Mouse (Mus musculus) left cerebral cortex, postnatal 25 days (tissue): ENCODE measurements around the gene Myoc. TPM values are rescaled to one million over a fixed set of nuclear protein-coding genes. Genes with fewer than 3 reads are reported as not detected.
"Not testable (repeated sequence)": the region's sequence is repeated elsewhere in the genome, so short reads cannot be mapped to it uniquely, and the experiment has no call there.

Source experiments
- DNase-seq, 2 experiments: peaks; one replicate each; pipeline ENCODE4 v3.0.0; 2022; ENCODE audit warnings: low spot score in 2 of 2, mixed read lengths in 1 of 2
- intact Hi-C: fragments of 180-260 bp; cut with DNase I; formaldehyde crosslinking; loops from one replicate; pipeline ENCODE4 v1.15.1; 2025
- total RNA-seq, 2 experiments: library from RNA; stranded (reverse); gene quantifications; 2 replicates each; pipeline ENCODE4 v1.2.3; 2021

The Myoc gene
- 1 to 10 TPM; 5.4 to 7.3 TPM for total RNA-seq

DNA sequence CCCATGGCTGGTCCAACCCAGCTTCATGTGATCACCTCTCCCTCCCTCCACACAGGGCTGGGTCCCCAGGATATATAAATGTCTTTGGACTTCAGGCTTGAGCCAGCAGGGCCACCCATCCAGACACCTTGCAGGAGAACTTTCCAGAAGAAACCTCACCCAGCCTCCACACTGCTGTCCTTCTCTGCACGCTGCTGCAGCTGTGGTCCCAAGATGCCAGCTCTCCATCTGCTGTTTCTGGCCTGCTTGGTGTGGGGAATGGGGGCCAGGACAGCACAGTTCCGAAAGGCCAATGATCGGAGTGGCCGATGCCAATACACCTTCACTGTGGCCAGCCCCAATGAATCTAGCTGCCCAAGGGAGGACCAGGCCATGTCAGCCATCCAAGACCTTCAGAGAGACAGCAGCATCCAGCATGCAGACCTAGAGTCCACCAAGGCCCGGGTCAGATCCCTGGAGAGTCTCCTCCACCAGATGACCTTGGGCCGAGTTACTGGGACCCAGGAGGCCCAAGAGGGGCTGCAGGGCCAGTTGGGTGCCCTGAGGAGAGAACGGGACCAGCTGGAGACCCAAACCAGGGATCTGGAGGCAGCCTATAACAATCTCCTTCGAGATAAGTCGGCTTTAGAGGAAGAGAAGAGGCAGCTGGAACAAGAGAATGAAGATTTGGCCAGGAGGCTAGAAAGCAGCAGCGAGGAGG lies at the start of gene Myoc:
Gene Myoc, plus strand, starts transcription at position 105 of the 700 bp plus-strand sequence.
- DNase-seq: no peak
- intact Hi-C loops: no loop called here

- peak; percentile 16 to 27 for DNase-seq
- intact Hi-C loops: loop anchor here (5.0 kb wide), 1 partner anchor 42 kb away; the partner anchor contains the start of gene Mettl13
Measured at GRCm38 (mm10) chr1:162589443-162589842, 49.5 kb upstream of the Myoc start.

DNA sequence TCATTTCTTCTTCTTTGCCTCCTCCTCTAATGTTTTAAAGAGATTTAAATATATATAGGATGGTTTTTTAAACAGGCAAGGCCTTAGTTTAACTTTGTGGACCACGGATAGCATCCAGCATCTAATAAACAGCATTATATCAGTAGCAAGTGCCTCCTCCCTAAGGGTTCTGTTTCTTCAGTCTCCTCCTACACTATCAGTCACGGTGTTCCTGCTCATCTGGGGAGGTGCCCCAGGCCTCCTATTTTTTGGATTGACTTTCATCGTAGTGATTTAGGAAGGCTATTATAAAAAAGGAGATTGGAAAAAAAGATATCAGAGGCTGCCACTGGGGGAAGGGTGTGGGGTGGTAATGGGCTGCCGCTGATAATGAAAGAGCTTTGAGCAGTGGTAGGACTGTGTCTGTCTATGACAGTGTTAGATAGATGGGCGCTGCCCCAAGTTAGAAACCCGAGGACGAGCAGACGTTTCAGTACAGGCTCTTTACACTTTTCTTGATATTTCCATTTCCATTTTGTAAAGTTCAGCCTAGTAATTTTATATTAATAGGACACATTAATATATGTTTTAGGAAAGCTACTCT lies 48.4 kb upstream of the Myoc start:
- intact Hi-C loops: no loop called here
- no peak for DNase-seq

- DNase-seq: no peak
- intact Hi-C loops: no loop called here
Measured at GRCm38 (mm10) chr1:162597379-162598102, 41.4 kb upstream of the Myoc start.

DNA sequence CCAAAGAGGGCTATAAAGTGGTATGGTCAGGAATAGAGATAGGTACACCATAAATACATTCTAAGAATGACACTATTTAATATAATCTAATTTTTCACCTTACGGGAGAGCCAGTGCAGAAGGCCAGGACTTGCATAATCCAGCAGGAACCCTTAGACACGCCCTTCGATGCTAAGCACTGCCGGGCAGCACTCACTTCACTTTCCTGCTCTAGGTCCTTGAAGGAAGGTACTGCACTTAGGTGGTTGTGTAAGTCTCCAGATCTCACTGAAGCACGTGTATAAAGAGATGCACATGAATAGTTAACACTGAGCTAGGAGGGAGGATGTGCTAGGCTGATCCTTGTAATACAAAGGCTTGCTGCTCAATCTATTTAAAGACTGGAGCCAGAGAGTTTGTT lies 39.3 kb upstream of the Myoc start:
- intact Hi-C loops: no loop called here

GRCm38 (mm10) chr1:162601288-162601687 lies 37.7 kb upstream of the Myoc start:
- DNase-seq: no peak
- intact Hi-C loops: no loop called here

More for the DNA sequence above, 39.3 kb upstream of the Myoc start:
- DNase-seq: no peak

DNA sequence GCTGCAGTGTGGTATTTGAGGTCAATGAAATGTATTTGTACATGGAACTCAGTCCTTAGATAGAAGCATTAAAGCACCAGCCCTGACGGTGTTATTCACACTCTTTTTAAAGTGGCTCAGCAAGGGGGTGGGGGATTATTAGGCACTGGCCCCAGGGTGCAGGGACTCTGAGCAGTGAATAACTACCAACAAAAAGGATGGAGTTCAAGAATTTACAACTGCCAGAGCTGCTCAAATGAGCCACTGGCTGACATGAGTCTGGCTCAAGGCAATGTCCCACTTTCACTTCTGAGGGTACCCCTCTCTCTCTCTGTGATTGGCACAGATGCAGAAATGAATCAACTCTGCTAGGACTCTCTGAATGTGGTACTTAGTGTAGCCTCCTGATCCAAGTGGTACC lies 30.8 kb upstream of the Myoc start:
- intact Hi-C loops: no loop called here
- no peak for DNase-seq

- no peak for DNase-seq
- intact Hi-C loops: loop anchor here (5.0 kb wide), 1 partner anchor 43 kb away; no protein-coding TSS in a partner anchor
Measured at GRCm38 (mm10) chr1:162609633-162610250, 29.2 kb upstream of the Myoc start.

DNA sequence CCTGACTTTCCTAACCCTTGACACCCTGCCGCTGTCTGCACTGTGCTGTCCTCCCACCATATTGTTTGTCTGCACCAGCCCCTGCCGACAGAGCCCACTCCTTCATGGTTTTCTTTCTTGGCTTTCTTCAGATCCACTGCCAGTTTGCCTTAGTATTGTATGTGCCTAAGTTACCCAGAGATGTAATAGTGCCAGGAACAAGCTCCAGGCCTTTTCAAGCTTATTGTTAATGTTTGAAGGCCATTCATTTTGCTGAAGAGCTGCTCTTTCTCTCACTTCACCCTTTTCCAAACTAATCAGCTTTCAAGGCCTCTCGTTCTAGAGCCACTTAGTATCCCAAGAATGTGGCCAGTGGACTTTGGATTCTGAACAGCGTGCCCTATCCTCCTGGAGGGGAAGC lies 27.8 kb upstream of the Myoc start:
- intact Hi-C loops: loop anchor here (5.0 kb wide), 1 partner anchor 41 kb away; no protein-coding TSS in a partner anchor
- DNase-seq: no peak

DNA sequence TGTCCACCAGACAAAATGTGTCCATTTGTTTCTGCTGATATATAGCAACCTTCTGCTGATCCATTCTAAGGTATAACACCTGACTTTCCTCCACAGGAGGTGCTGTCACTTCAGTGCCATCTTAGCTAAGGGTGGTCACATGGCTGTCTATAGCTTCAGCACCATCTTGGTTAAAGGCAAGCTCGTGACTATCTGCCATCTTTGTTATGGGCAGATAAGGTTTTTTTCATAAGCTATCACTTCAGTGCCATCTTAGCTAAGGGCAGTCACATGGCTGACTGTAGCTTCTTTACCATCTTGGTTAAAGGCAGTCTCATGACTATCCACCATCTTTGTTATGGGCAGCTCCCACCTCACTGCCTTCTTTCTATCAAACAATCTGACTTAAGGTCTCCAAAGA lies 23.4 kb upstream of the Myoc start:
- DNase-seq: peak in 1 of 2 experiments; percentile 42
- intact Hi-C loops: no loop called here

GRCm38 (mm10) chr1:162620487-162620886 lies 18.5 kb upstream of the Myoc start:
- intact Hi-C loops: no loop called here
- DNase-seq: no peak

GRCm38 (mm10) chr1:162623895-162624294 lies 15.1 kb upstream of the Myoc start:
- DNase-seq: no peak
- intact Hi-C loops: no loop called here

DNA sequence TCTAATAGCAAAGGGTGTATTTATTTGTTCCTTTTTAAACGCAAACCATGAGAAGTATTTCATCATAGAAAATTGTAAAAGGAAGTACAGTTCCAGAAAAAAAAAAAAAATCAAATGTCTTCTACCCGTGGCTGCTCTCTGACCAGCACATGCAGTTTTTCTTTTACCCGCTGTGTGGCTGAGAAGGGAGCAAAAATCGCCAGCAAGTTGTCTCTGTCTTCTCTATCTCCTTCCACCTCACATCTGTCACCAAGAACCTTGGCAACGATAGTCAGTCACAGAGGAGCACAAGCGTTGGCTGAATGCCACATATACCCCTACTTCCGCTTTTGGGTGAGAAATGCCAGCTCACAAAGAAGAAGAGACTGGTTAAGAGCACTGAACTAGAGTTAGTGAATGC lies 13.7 kb upstream of the Myoc start:
- intact Hi-C loops: no loop called here
- peak in 1 of 2 experiments; percentile 10 for DNase-seq

DNA sequence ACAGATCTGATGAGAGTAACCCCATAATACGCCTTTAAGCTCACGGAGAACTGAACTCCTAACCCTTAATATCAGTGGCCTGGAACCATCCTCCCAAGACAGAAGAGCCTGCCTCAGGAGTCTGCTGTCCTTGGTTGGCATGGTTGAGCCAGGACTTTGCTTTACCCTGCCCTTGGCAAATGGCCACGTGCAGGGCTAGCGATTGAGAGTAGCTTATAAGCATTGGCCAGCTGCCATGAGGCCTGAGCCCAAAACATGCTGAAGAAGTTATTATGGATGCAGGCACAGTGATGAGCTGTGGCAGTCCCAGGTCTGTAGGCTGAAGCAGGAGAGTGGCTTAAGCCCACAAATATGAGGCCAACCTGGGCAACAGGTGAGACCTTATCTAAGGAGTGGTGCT lies 11.1 kb upstream of the Myoc start:
- DNase-seq, intact Hi-C loops: not testable (repeated sequence)

DNA sequence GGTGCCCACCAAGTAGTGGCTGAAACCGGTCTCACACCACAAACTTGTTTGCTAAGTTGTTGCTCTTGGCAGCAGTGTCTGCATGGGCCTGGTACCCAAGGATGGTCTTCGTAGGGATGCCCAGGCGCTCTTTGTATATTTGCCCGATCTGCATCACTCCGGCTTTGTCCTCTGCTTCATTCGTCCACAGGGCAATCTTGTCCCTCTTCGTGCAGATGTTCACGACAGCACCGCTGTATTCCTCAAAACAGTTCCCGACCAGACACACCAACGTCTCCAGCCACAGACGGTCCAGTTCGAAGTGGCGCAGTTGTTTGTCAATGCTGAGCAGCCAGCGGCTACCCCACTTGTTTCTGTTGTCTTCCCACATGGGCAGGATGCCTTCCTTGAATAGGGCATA lies 10.6 kb upstream of the Myoc start:
- intact Hi-C loops, DNase-seq: not testable (repeated sequence)

- not testable (repeated sequence) for DNase-seq
Measured at GRCm38 (mm10) chr1:162635291-162635931, 3.5 kb upstream of the Myoc start.

GRCm38 (mm10) chr1:162636516-162636915 lies 2.4 kb upstream of the Myoc start:
- intact Hi-C loops: no loop called here
- no peak for DNase-seq

More at GRCm38 (mm10) chr1:162635291-162635931, 3.5 kb upstream of the Myoc start:
- intact Hi-C loops: not testable (repeated sequence)

- no peak for DNase-seq
Measured at GRCm38 (mm10) chr1:162638535-162638934, 420 bp upstream of the Myoc start.

GRCm38 (mm10) chr1:162639861-162640260 lies 906 bp downstream of the Myoc start:
- intact Hi-C loops: no loop called here
- no peak for DNase-seq

More at GRCm38 (mm10) chr1:162638535-162638934, 420 bp upstream of the Myoc start:
- intact Hi-C loops: no loop called here

GRCm38 (mm10) chr1:162642591-162642990 lies 3.6 kb downstream of the Myoc start:
- no peak for DNase-seq

More at GRCm38 (mm10) chr1:162642591-162642990, 3.6 kb downstream of the Myoc start:
- intact Hi-C loops: no loop called here
